Mouse (Mus musculus): ENCODE results near the gene Upk1a. TPM values are rescaled to one million over a fixed set of nuclear protein-coding genes. Genes with fewer than 3 reads are reported as not detected.

The Upk1a gene
- polyA plus RNA-seq, 1 experiment from 2014 or later = 0.35 TPM

GRCm38 (mm10) chr7:30587842-30588667, 24.6 kb downstream of the Upk1a start:
- H3K4me3 ChIP-seq = peak overlapping the region; percentile 99
- peak overlapping the region; percentile 99 for H3K9ac ChIP-seq
- ATAC-seq (ENCODE audit: low FRiP score) = peak; percentile 39
- no peaks in the 10 kb centered on the region for H3K27me3 ChIP-seq
- peak overlapping the region; percentile 93 for H3K27ac ChIP-seq
- no peaks in the 10 kb centered on the region for H3K9me3 ChIP-seq (replicated peaks)
- peaks cover 36% of the 10 kb centered on the region for H3K36me3 ChIP-seq
- WGBS = under 1% methylated on average over 62 of the region's 67 CpGs
- peak overlapping the region; percentile 86 for H3K4me2 ChIP-seq (replicated peaks)
- peaks cover 23% of the 10 kb centered on the region for H3K4me1 ChIP-seq

- H3K9ac ChIP-seq = peak overlapping the region; percentile 99
- H3K4me3 ChIP-seq = peak overlapping the region; percentile 99
- peaks cover 52% of the 10 kb centered on the region for H3K36me3 ChIP-seq
- H3K4me2 ChIP-seq (replicated peaks) = peak overlapping the region; percentile 86
- H3K27ac ChIP-seq = no peak overlapping the region
- 89% methylated on average over 28 of the region's 28 CpGs for WGBS
- H3K27me3 ChIP-seq = no peaks in the 10 kb centered on the region
- no peaks in the 10 kb centered on the region for H3K9me3 ChIP-seq (replicated peaks)
- no peak for ATAC-seq (ENCODE audit: low FRiP score)
- H3K4me1 ChIP-seq = peaks cover 23% of the 10 kb centered on the region
These were observed 26.1 kb downstream of the Upk1a start for GRCm38 (mm10) chr7:30586455-30587020.

- H3K27me3 ChIP-seq = no peaks in the 10 kb centered on the region
- H3K4me1 ChIP-seq = peaks cover 23% of the 10 kb centered on the region
- H3K9ac ChIP-seq = no peak overlapping the region
- H3K4me2 ChIP-seq (replicated peaks) = no peak overlapping the region
- ATAC-seq (ENCODE audit: low FRiP score) = no peak
- 94% methylated on average over 7 of the region's 7 CpGs for WGBS
- no peak overlapping the region for H3K27ac ChIP-seq
- H3K4me3 ChIP-seq = no peak overlapping the region
- peaks cover 64% of the 10 kb centered on the region for H3K36me3 ChIP-seq
- H3K9me3 ChIP-seq (replicated peaks) = no peaks in the 10 kb centered on the region
These were observed 27.5 kb downstream of the Upk1a start for GRCm38 (mm10) chr7:30585170-30585569.

DNA sequence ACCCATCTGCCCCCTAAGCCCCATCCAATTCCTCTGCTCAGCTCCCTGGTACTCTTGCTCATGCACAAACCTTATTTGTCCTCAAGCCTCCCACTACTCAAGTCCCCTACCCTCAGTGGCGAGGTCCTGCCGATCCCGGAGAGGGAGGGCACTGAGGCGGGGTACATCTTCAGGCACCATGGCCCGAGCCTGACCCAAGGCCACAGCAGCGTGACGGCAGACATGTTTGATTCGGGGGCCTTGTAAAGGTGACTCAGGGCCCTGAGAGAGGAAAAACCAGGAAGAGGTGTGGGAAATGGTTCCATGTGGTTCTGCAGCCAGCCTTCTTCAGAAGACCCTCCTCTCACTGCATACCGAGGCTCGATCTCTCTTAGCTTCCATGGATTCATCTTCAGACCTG, 28.3 kb downstream of the Upk1a start:
- WGBS = 94% methylated on average over 10 of the region's 10 CpGs
- no peak overlapping the region for H3K27ac ChIP-seq
- no peaks in the 10 kb centered on the region for H3K9me3 ChIP-seq (replicated peaks)
- H3K4me3 ChIP-seq = no peak overlapping the region
- H3K27me3 ChIP-seq = no peaks in the 10 kb centered on the region
- peaks cover 72% of the 10 kb centered on the region for H3K36me3 ChIP-seq
- H3K4me1 ChIP-seq = peaks cover 16% of the 10 kb centered on the region
- H3K4me2 ChIP-seq (replicated peaks) = no peak overlapping the region
- no peak for ATAC-seq (ENCODE audit: low FRiP score)
- no peak overlapping the region for H3K9ac ChIP-seq

DNA sequence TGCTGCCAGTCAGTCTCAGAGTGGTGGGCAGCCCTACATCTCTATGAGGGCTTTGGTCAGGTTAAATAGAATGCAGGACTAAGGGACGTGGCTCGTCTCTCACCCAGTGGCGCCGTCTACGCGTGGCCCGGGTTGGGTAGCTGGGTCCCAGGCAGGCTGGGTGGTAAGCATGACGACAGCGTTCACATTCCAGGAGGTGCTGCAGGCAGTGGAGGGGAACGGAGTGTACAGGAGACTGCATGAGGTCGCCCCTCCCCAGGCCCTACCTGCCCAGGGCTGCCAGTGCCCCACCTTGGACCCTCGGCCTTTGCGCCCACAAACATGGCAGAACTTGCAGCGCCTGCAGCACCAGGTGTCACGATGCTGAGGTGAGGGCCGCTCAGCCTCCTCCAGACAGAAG, 31.1 kb downstream of the Upk1a start:
- Histone ChIP-seq H3K4me1 (peaks cover 3% of the 10 kb centered on the region), H3K27ac (no peak overlapping the region), H3K4me3 (no peak overlapping the region), H3K9ac (no peak overlapping the region), H3K27me3 (no peaks in the 10 kb centered on the region), H3K36me3 (peaks cover 97% of the 10 kb centered on the region), H3K9me3 (replicated peaks) (no peaks in the 10 kb centered on the region), H3K4me2 (replicated peaks) (no peak overlapping the region)
- WGBS = 96% methylated on average over 16 of the region's 16 CpGs
- ATAC-seq (ENCODE audit: low FRiP score) = no peak

DNA sequence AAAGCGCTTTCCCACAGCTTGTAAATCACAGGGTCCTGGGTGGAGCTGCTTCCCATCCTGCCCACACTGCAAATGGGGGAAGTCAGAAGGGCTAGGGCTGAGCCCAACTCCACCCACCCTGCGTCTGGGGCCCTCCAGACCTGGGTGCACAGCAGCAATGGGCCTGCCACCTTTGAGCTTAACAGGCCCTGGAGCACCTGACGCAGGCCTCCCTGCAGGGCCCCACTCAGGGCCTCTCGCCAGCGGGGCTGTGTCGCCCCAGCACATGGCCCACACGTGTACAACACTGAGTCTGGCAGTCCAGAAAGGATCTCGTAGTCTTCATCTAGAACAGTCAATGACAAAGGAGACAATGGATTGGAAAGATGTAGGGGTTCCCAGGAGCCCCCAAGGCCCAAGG, 32.7 kb downstream of the Upk1a start:
- H3K4me2 ChIP-seq (replicated peaks) = no peak overlapping the region
- no peak for ATAC-seq (ENCODE audit: low FRiP score)
- no peak overlapping the region for H3K27ac ChIP-seq
- H3K27me3 ChIP-seq = no peaks in the 10 kb centered on the region
- peaks cover 98% of the 10 kb centered on the region for H3K36me3 ChIP-seq
- 92% methylated on average over 8 of the region's 8 CpGs for WGBS
- H3K9me3 ChIP-seq (replicated peaks) = no peaks in the 10 kb centered on the region
- H3K4me1 ChIP-seq = no peaks in the 10 kb centered on the region
- H3K9ac ChIP-seq = no peak overlapping the region
- no peak overlapping the region for H3K4me3 ChIP-seq

DNA sequence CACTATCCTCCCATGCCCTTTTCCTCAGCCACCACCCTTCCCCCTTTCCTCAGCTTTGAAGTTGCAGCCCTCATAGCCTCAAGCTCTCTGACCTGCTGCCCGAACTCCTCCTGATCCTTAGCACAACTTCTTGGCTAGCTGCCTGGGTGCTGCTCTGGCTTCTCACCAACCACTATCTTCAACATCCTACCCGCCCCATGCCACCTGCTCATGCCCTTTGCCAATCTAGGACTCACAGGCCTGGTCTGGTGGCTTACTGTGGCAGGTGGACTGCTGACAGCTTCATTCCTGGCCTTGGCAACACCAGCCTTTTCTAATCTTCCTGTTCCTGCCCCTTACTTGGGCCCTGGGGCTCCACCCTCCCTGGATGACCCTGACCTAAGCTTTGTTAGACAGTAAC, 39.7 kb downstream of the Upk1a start:
- Histone ChIP-seq H3K4me3 (no peak overlapping the region), H3K9ac (no peak overlapping the region), H3K9me3 (replicated peaks) (no peaks in the 10 kb centered on the region), H3K36me3 (peaks cover 97% of the 10 kb centered on the region), H3K4me2 (replicated peaks) (no peak overlapping the region), H3K27ac (no peak overlapping the region), H3K27me3 (no peaks in the 10 kb centered on the region), H3K4me1 (no peaks in the 10 kb centered on the region)
- 83% methylated on average over 2 of the region's 2 CpGs for WGBS
- no peak for ATAC-seq (ENCODE audit: low FRiP score)

- no peak overlapping the region for H3K27ac ChIP-seq
- no peak overlapping the region for H3K9ac ChIP-seq
- H3K27me3 ChIP-seq = no peaks in the 10 kb centered on the region
- no peak overlapping the region for H3K4me2 ChIP-seq (replicated peaks)
- H3K4me1 ChIP-seq = no peaks in the 10 kb centered on the region
- H3K4me3 ChIP-seq = no peak overlapping the region
- 92% methylated on average over 5 of the region's 5 CpGs for WGBS
- no peak for ATAC-seq (ENCODE audit: low FRiP score)
- no peaks in the 10 kb centered on the region for H3K9me3 ChIP-seq (replicated peaks)
- H3K36me3 ChIP-seq = peaks cover 95% of the 10 kb centered on the region
These were observed 40.3 kb downstream of the Upk1a start for GRCm38 (mm10) chr7:30572389-30572788.

DNA sequence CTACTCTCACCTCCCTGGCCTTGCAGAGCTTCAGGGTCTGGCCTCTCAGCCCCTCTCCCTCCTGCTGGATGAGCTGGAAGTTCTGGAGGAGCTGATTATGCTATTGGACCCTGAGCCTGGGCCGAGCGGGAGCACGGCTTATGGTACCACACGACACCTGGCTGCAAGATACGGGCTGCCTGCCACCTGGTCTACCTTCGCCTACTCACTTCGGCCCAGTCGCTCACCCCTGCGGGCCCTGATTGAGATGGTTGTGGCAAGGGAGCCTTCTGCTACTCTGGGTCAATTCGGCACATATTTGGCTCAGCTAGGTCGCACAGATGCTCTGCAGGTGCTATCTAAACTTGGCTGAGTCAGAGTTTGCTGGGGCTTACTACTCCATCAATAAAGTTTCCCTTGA, 45.1 kb downstream of the Upk1a start:
- Histone ChIP-seq H3K27me3 (no peaks in the 10 kb centered on the region), H3K9me3 (replicated peaks) (no peaks in the 10 kb centered on the region), H3K36me3 (peaks cover 75% of the 10 kb centered on the region), H3K4me3 (no peak overlapping the region), H3K4me2 (replicated peaks) (no peak overlapping the region), H3K27ac (no peak overlapping the region), H3K9ac (no peak overlapping the region), H3K4me1 (peaks cover 7% of the 10 kb centered on the region)
- no peak for ATAC-seq (ENCODE audit: low FRiP score)
- 91% methylated on average over 11 of the region's 11 CpGs for WGBS

GRCm38 (mm10) chr7:30566033-30566432, 46.6 kb downstream of the Upk1a start:
- peaks cover 12% of the 10 kb centered on the region for H3K4me1 ChIP-seq
- no peak overlapping the region for H3K4me3 ChIP-seq
- H3K9ac ChIP-seq = no peak overlapping the region
- H3K27me3 ChIP-seq = no peaks in the 10 kb centered on the region
- no peak for ATAC-seq (ENCODE audit: low FRiP score)
- H3K27ac ChIP-seq = no peak overlapping the region
- no peak overlapping the region for H3K4me2 ChIP-seq (replicated peaks)
- 82% methylated on average over 9 of the region's 9 CpGs for WGBS
- H3K9me3 ChIP-seq (replicated peaks) = no peaks in the 10 kb centered on the region
- H3K36me3 ChIP-seq = peaks cover 62% of the 10 kb centered on the region

- Histone ChIP-seq H3K27me3 (no peaks in the 10 kb centered on the region), H3K4me3 (0 out of 2 replicates have a peak within 1 kb of the TSS, but pooled peaks have one; percentile 76), H3K36me3 (peaks cover 53% of the 10 kb centered on the region), H3K4me1 (peaks cover 12% of the 10 kb centered on the region), H3K27ac (no peak within 1 kb of the TSS), H3K9me3 (replicated peaks) (no peaks in the 10 kb centered on the region), H3K9ac (peak within 1 kb of the TSS; percentile 85; the same call in 1 of the 2 replicates), H3K4me2 (replicated peaks) (no peak within 1 kb of the TSS)
- ATAC-seq (ENCODE audit: low FRiP score) = no peak
- 95% methylated on average over 12 of the region's 12 CpGs for WGBS
These were observed 47.6 kb downstream of the Upk1a start, which contains the start of gene Igflr1 for GRCm38 (mm10) chr7:30564970-30565571. Gene Igflr1, plus strand, starts transcription at chr7:30565427.

- Histone ChIP-seq H3K4me2 (replicated peaks) (peak overlapping the region; percentile 61), H3K27me3 (no peaks in the 10 kb centered on the region), H3K4me3 (peak overlapping the region; percentile 76), H3K36me3 (peaks cover 41% of the 10 kb centered on the region), H3K27ac (peak overlapping the region; percentile 94), H3K9me3 (replicated peaks) (no peaks in the 10 kb centered on the region), H3K9ac (peak overlapping the region; percentile 85), H3K4me1 (peaks cover 14% of the 10 kb centered on the region)
- 27% methylated on average over 6 of the region's 6 CpGs for WGBS
- ATAC-seq (ENCODE audit: low FRiP score) = no peak
These were observed 48.8 kb downstream of the Upk1a start for GRCm38 (mm10) chr7:30563906-30564280.

Data from hindbrain, embryonic 12.5 days (tissue).